Mouse (Mus musculus) heart, postnatal 10 days (tissue): ENCODE results near the gene Cdk12. TPM values are rescaled to one million over a fixed set of nuclear protein-coding genes. Genes with fewer than 3 reads are reported as not detected.
"Not testable (repeated sequence)": the region's sequence is repeated elsewhere in the genome, so short reads cannot be mapped to it uniquely, and the experiment has no call there.

ENCODE experiments used
- DNase-seq, 2 experiments: peaks; one replicate each; pipeline ENCODE4 v3.0.0; 2021
- intact Hi-C: fragments of 180-260 bp; cut with DNase I; formaldehyde crosslinking; loops from one replicate; pipeline ENCODE4 v1.15.1; 2025
- total RNA-seq, 2 experiments: library from RNA; stranded (reverse); gene quantifications; 2 replicates each; pipeline ENCODE4 v1.2.3; 2021

Gene Cdk12
- 10 to 100 TPM; 31.6 to 32.7 TPM for total RNA-seq

- peak; percentile 97 for DNase-seq
Measured at GRCm38 (mm10) chr11:98202641-98203350, at the start of gene Cdk12. TSS of gene Cdk12 (plus strand) at chr11:98203059.

DNA sequence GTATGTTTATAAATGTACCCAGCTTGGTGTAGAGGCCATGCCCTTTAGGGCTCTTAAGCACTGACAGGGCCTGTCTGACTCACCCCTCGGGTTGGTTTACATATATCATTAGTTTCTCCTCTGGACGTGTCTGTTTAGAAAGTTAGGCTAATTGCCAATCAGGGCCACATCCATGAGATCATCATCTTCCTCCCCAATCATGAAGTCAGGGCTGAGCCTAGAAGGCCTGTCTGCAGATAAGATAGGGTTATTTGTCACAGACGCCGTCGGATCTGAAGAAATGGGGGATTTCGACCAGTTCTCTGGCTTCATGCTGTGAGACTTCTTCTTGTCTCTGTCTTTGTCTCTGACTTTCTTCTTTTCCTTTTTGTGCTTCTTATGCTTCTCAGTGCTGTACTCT lies 47.8 kb upstream of the Cdk12 start:
- intact Hi-C loops: no loop called here
- DNase-seq: no peak

More at GRCm38 (mm10) chr11:98202641-98203350, at the start of gene Cdk12:
- intact Hi-C loops: no loop called here

DNA sequence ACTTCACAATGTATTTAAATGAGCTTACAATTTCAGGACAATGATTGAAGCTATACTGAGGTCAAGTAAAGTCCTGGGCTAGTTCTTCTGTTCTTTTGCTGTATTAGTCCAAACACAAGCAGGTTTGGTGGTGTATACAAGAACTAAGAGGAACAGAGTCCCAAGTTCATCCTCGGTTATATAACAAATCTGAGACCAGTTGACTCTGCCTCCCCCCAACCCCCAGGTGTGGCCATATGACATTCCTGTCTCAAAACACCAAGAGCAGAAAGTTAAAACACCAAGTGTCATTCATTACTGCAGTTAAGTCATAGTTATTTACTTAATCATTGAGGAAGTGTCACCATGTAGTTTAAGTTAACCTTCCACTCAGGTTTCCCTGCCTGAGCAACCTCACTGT lies 34.5 kb upstream of the Cdk12 start:
- DNase-seq: no peak
- intact Hi-C loops: loop anchor here (5.0 kb wide), 1 partner anchor 64 kb away; no protein-coding TSS in a partner anchor

DNA sequence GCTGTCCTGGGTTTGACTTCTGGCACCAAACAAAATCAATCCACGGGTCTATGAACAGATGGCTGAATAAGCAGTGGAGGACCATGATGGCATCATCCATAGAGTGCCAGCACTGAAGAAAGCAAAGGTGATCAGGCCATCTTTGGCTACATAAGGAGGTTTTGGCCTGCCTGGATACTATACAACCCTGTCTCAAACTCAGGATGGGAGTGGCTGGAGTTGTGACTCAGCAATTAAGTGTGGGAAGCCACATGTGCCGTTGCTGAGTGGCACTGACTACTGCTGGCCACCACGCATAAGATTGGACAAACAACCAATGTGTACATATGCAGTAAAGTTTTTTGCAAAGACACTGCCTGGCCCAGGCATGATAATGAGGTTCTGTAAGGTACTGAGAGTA lies 20.7 kb upstream of the Cdk12 start:
- DNase-seq, intact Hi-C loops: not testable (repeated sequence)

- intact Hi-C loops: no loop called here
- DNase-seq: no peak
Measured at GRCm38 (mm10) chr11:98187640-98188395, 15.0 kb upstream of the Cdk12 start.

DNA sequence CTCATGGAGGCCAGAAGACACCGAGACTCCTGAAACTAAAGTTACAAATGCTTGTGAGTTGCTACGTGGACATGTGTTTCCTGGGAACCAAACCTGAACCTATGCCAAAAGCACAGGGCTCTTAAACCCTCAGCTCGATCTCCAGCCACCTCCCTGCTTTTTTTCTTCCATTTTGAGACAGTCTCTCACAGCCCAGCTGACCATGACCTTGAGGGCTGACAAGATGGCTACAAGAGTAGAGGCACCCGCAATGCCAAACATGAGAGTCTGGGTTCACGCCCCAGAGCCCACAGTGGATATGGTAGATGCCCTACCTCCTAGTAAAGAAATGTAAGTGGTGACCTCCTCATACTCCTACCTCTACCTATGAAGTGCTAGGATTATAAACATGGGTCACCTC lies 12.0 kb upstream of the Cdk12 start:
- DNase-seq: peak in 1 of 2 experiments; percentile 15
- intact Hi-C loops: no loop called here

DNA sequence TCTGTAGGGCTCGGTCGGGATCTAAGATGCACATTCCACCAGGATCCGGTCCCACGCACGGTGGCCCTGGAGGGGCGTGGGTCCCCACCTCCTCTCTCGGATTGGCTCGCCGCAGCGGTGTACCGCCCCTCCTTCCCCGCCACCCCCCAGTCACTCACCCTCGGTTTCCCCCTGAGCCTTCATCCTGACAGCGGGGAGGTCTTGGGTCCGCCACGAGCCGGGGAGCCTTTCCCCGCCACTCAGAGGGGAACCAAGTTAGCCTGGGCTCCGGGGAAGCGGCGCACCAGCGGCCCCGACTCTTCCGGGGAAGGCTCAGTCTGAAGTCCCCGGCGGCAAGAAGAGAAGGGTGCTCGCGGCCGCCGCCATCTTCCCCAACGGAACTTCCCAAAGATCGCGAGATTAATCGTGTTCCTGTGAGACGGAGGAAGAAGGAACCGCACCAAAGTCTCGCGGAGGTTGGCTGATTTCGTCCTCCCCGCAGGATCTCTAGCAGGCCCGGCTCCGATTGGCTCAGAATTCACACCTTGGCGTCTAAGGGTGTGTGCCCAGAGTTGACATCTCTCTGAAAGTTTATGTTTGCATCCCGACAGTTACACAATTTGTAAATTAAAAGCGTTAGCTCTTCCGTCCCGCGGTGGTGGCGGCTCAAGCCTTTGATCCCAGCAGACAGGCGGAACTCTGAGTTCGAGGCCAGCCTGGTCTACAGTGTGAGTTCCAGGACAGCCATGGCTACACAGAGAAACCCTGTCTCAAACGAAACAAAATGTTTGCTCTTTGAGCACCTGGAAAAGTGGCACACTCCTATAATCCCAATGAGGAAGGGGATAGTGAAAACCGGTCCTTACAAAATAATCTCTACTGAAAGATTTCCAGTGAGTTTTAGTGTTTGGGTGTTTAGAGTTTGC lies 9.7 kb upstream of the Cdk12 start, which contains the start of gene Med1:
TSS of gene Med1 (minus strand) at position 393 of the 905 bp plus-strand sequence.
- intact Hi-C loops: no loop called here
- DNase-seq: peak; percentile 95 to 96

GRCm38 (mm10) chr11:98201791-98202640 lies 843 bp upstream of the Cdk12 start:
- intact Hi-C loops: loop anchor here (2.0 kb wide), 1 partner anchor 171 kb away; no protein-coding TSS in a partner anchor
- peak; percentile 47 to 61 for DNase-seq

DNA sequence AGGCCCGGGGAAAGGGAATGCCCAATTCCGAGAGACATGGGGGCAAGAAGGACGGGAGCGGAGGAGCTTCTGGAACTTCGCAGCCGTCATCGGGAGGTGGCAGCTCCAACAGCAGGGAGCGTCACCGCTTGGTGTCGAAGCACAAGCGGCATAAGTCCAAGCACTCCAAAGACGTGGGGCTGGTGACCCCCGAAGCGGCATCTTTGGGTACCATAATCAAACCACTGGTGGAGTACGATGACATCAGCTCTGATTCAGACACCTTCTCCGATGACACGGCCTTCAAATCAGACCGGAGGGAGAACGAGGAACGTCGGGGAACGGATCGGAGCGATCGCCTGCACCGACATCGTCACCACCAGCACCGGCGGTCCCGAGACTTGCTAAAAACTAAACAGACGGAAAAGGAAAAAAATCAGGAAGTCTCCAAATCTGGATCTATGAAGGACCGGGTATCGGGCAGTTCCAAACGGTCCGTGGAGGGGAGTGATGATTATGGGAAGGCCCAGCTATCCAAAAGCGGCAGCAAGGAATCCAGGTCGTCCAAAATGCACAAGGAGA lies 572 bp downstream of the Cdk12 start:
- peak in 1 of 2 experiments; percentile 74 for DNase-seq
- intact Hi-C loops: no loop called here

DNA sequence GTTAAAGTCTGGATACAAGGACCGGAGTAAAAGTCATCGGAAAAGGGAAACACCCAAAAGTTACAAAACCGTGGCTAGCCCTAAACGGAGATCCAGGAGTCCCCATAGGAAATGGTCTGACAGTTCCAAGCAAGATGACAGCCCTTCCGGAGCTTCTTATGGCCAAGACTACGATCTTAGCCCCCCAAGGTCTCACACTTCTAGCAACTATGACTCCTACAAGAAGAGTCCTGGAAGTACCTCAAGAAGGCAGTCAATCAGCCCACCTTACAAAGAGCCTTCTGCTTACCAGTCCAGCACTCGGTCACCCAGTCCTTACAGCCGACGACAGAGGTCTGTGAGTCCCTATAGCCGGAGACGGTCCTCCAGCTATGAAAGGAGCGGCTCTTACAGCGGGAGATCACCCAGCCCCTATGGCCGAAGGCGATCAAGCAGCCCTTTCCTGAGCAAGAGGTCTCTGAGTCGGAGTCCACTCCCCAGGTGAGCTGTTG lies 1.1 kb downstream of the Cdk12 start:
- peak; percentile 39 to 41 for DNase-seq
- intact Hi-C loops: no loop called here

- intact Hi-C loops: no loop called here
- no peak for DNase-seq
Measured at GRCm38 (mm10) chr11:98205463-98205862, 2.6 kb downstream of the Cdk12 start.

GRCm38 (mm10) chr11:98206281-98206680 lies 3.4 kb downstream of the Cdk12 start:
- DNase-seq, intact Hi-C loops: not testable (repeated sequence)

GRCm38 (mm10) chr11:98209661-98210060 lies 6.8 kb downstream of the Cdk12 start:
- intact Hi-C loops, DNase-seq: not testable (repeated sequence)

GRCm38 (mm10) chr11:98213311-98213710 lies 10.5 kb downstream of the Cdk12 start:
- intact Hi-C loops: no loop called here
- no peak for DNase-seq

GRCm38 (mm10) chr11:98226349-98226748 lies 23.5 kb downstream of the Cdk12 start:
- DNase-seq: no peak
- intact Hi-C loops: no loop called here

DNA sequence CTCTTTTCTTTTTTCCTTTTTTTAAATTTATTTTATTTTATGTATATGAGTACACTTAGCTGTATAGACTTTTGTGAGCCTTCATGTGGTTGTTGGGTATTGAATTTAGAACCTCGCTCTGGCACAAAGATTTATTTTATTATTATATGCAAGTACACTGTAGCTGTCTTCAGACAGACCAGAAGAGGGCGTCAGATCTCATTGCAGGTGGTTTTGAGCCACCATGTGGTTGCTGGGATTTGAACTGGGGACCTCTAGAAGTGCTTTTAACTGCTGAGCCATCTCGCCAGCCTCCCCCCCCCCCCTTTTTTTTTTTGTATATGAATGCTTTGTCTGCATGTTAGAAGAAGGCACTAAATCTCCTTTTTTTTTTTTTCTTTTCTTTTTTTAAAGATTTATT lies 35.6 kb downstream of the Cdk12 start:
- intact Hi-C loops: no loop called here
- no peak for DNase-seq

GRCm38 (mm10) chr11:98238995-98239394 lies 36.1 kb downstream of the Cdk12 start:
- intact Hi-C loops: no loop called here
- DNase-seq: no peak

GRCm38 (mm10) chr11:98242910-98243309 lies 40.1 kb downstream of the Cdk12 start:
- not testable (repeated sequence) for DNase-seq
- intact Hi-C loops: loop anchor here (10.0 kb wide), 1 partner anchor 148 kb away; no protein-coding TSS in a partner anchor

GRCm38 (mm10) chr11:98244415-98244814 lies 41.6 kb downstream of the Cdk12 start:
- no peak for DNase-seq
- intact Hi-C loops: loop anchor here (10.0 kb wide), 1 partner anchor 150 kb away; no protein-coding TSS in a partner anchor
